Mouse (Mus musculus) right cerebral cortex, postnatal 25 days (tissue): ENCODE measurements around the gene Cd82.

Experiments used
- DNase-seq: peaks from one replicate; pipeline ENCODE4 v3.0.0; 2022

Cd82 gene

DNA sequence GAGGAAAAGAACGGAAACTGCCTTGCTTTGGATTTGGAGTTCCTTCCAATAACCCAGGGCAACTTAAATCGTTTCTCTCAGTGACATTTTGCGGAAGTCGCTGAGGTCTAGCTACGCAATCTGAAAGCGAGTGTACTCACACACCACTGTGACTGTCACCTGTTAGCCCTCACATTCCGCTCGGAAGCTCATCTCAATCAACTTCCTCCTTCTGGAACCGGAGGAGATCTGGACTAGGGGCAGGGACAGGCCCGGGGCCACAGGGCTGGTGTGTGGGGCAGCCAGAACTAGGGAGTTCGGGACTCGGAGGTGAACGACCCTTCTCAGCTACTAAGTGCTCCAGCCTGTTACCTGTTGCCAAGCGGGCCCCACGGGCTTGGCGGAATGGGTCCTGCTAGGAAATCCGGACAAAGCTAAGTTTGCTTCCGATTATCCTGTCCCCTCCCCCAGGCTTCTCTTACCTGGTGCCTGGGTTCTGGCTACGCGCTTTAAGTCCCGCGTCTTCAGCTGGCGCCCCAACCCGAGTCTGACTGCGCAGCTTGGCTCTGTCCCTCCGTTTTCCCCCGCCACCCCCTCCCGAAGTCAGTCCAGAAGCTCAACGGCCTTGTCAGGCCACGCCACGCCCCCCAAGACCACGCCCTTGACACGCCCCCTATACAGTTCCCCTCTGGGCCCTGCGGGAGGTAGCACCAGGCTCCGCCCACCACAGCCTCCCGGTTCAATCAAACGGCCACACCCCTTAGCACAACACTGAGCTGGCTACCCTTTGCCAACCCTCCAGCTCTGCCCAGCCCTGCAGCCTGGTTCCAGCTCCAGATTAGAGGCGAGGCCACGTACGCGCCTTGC, 848 bp downstream of the Cd82 start:
- DNase-seq: peak; percentile 60

DNA sequence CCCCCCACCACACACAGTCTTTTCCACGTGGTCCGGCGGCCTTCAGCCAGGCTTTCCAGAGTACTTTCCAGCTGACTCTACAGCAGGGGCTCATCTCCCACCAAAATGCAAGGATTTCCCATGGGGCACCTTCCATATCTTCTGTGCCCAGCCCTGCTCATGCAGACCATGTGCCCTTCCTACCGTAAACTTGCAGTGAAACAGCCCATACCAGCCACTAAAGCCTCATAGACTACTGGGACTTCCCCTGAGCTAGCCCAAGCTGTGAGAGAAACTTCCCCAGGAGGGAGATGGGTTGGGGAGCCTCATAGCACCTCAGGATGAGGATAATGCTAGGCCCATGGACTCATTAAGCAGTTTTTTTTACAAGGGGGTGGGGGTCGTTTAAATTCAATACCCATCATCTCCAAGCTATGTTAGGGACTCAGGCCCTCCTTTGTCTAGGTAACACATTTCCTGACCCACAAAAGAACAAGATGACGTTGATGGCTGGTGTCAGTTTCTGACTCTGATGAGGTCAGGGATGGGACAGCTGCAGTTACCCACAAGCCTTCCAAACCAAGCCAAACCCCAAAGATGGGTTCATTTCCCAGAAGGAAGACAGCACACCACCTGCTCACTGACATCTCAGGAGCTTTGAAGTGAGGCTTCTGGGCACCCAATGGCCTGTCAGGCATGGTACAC, 2.0 kb downstream of the Cd82 start:
- no peak for DNase-seq

- DNase-seq: no peak
Observed at GRCm38 (mm10) chr2:93459208-93459920, 3.6 kb downstream of the Cd82 start.

- DNase-seq: no peak
Observed at GRCm38 (mm10) chr2:93458332-93459207, 4.4 kb downstream of the Cd82 start.

DNA sequence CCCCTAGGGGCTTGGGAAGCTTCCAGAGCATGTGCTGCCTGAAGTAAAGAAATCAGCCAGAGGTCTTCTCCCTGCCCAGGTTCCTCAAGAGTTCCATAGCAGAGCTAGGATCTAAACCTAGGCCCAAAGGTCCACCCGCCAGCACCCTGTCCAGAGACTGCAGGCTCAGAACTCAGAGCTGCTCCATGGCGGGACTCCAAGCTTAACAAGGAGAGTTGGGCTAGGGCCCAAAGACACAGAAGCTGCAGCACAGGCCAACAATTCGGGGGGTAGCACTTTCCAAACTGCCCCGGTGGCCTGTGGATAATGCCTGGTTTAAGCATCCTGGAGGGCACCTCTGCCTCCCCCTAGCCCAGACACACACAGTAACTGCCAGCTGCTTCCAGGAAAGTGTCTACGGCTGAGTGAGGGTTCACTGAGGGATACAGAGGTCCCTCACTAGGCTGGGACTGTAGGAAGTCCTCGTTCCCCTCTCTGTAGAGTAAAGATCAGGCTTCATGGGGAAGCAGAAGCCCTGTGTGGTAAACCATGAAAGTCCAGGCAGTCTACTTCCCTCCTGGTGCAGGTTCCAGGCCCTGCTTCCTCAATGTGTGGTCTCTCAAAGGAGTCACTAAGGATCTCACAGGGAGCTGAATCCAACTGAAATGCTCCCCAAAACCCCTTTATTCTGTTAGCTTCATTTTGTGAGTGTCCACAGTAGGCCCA, 5.4 kb downstream of the Cd82 start:
- no peak for DNase-seq

GRCm38 (mm10) chr2:93456140-93456539, 6.8 kb downstream of the Cd82 start:
- no peak for DNase-seq

DNA sequence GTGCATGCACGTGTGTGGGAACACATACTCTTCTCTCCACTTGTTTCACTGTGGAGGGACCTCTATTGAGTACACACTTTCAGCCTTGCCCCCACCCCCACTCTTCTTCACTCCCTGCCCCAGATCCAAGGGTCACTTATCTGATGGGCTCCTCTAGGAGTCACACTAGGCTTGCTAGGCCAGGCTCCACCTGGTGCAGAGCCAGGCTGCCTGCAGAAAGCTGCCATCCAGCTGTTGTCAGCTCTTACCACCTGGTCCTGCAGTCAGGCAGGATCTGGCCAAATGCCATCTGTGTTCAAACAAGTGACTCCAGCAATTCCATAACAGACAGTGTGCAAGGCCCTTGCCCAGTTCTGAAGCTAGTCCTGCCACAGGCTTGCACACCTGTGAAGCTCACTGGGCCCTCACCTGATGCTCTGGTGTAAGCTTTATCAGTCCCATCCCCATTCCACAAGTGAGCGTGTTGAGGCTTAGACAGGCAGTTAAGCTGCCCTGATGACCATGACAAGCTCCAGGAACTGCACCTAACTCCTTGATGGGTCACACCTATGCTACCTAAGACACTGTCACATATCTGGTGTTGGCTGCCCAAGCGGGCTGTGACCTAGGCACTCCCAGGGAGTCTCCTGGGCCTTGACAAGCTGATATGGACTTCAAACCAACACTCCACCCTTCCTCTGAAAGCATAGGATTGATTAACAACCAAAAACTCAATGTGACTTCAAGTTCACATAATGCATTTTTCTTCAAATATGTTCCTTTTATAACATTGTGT, 7.9 kb downstream of the Cd82 start:
- no peak for DNase-seq

DNA sequence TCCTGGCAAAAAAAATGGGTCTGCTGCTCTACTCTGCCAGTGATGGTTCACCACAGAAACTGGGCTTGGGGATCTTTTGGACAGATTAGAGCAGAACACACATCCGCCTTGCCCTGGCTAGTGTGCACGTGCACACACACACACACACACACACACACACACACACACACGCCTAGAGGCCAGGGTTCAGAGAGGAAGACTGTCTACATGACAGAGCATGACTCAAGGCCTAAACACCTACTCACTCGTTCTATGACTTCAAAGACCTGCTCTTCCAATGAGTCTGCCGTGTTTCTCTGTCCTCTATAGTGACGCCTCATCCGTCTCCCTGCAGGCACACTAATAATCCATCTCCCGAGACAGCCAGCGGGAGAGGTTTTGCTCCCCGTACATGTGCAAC, 8.6 kb downstream of the Cd82 start:
- DNase-seq: no peak

DNA sequence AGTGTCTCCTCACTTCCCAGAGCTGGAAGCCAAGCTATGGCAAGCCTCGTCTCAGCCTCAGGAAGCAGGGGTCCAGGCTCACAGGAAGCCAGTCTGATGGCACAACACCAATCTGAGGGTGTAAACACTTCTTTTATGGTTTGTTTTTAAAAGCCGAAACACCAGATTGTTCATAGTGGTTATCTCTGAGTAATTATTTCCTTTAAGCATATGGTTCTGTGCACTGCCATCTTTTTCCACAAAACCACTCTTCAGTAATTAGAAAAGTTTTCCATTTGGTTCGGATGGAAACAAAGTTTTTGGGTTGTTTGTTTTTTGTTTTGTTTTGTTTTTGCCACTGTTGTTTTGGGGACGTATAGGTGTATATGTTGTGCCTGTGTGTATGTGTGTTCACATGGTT, 9.9 kb downstream of the Cd82 start:
- DNase-seq: no peak

- no peak for DNase-seq
Observed at GRCm38 (mm10) chr2:93452506-93452905, 10.4 kb downstream of the Cd82 start.

GRCm38 (mm10) chr2:93452057-93452456, 10.9 kb downstream of the Cd82 start:
- no peak for DNase-seq

GRCm38 (mm10) chr2:93451219-93451938, 11.6 kb downstream of the Cd82 start:
- no peak for DNase-seq

DNA sequence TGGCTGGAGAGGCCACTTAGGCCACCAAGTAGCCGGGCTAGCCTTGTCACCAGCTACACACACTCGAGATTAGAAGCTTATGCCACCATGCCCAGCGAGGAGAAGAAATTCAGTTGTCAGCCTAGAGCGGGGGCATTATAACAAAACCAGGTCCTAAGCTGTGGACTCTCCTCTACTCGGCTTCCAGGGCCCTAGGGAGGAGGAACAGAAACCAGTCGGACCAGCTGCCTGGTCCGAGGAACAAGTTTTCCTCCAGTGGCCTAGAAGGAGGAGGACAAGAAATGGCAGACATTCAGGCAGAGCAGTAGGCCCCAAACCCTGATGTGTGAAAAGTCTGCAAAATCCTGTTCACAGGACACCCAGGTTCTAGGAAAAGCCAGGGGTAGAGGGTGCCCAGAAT, 12.2 kb downstream of the Cd82 start:
- no peak for DNase-seq

GRCm38 (mm10) chr2:93449657-93450056, 13.3 kb downstream of the Cd82 start:
- DNase-seq: no peak

DNA sequence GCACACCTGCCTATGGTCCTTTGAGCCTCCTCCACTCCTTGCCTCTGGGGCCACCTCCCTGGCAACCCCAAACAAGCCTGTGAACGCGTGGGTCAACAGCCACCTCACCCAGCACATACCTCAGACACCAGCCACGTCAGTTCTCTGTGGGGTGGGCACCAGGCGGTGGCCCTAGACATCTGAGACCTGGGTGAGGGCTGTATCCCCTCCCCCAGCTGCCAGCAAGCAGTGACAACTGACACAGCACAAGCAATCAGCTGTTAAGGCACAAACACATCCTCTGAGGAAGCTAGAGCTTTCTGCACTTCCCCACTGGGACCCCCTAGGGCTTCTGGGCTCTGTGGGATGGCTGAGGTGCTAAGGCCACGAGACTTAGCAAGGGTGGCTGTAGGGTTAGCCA, 14.2 kb downstream of the Cd82 start:
- DNase-seq: no peak

DNA sequence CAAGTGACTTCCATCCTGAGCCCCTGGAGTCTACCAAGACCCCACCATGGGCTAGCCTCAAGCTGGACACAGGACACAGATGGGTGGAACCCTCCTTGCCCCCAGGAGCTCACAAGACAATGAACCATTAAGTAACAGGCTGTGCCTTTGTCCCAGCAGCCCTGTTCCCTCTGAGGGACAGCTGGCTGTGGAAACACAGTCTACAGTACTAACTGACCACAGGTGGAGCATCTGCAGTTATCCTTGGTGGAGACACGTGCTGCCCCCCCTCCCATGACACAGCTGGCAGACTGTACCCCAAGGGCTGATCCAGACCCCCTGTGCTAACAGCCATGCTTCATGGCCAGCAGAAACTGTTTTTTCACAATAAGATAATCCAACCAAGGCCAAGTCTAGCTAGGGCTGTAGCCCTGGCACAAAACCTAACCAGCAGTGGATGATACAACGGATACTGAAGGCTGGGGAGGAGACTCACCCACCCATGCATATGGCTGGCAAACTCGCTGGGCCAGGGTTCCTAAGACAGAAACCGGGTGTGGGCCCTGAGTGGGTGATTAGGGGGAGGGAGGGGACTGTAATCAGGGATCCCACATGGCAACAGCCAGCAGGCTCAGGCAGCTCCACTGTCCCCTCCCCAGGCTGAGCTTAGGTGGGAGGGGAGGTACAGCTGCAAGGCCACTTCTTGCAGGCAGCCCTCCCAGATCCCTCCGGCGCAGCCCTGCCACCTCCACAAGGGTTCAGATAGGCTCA, 15.3 kb downstream of the Cd82 start:
- DNase-seq: no peak

GRCm38 (mm10) chr2:93446606-93447353, 16.2 kb downstream of the Cd82 start:
- no peak for DNase-seq

- DNase-seq: no peak
Observed at GRCm38 (mm10) chr2:93445237-93445651, 17.7 kb downstream of the Cd82 start.

GRCm38 (mm10) chr2:93444280-93444679, 18.7 kb downstream of the Cd82 start:
- no peak for DNase-seq
